Comparison of ENCODE assay signal across 10 mouse cellular contexts in the genomic region with DNA sequence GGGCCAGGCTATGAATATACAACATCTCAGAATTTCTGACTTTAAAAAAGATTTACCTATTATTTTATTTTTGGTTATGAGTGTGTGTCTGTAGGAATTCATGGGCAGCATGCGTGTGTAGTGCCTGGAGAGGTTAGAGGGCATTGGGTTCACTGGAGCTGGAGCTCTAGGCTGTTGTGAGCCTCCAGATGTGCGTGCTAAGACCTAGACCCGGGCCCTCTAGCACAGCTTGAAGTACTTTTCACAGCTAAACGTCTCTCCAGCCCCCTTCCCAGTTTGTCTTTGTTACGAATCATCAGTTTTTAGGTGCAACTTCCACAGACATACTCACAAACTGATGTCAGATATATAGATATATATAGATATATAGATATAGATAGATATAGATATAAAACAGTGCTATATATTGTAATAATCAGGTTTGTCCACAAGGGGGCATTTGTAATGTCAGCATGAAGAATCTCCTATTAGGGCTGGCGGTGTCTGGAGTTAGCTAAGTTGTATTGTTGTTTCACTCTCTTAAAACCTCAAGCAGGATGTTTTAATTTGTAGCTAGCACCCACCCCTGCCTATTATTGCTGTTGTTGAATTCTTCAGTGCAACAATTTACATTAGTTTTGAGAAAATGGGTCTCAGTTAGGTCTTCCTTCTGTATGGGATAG. TPM values are rescaled to one million over a fixed set of nuclear protein-coding genes. Genes with fewer than 3 reads are reported as not detected.
DNase-seq lines count a peak whose midpoint lies in the region; ATAC-seq and TF ChIP-seq lines count a peak whose summit lies in the region.
"Had no signal": no experiment of that assay in that cellular context is flagged by ENCODE, and none has a peak within 500 bp of the region (broad histone marks: within the 10 kb centered on the region; RNA-seq: fewer than 3 reads in every experiment).

No protein-coding gene starts in this region.

- no peak overlapping the region for H3K27ac ChIP-seq in hindbrain, embryonic 12.5 days
- no peak overlapping the region for H3K27ac ChIP-seq in thymus, adult 2 months (ENCODE audit: control insufficient read depth, insufficient read depth, low read length)
- H3K27ac ChIP-seq: liver, embryonic 13.5 days had no signal

- 0 out of 2 replicates have a peak, but pooled peaks cover 2% of the 10 kb centered on the region for H3K4me1 ChIP-seq in hindbrain, embryonic 12.5 days
- no peaks in the 10 kb centered on the region for H3K4me1 ChIP-seq in thymus, adult 2 months (replicated peaks; ENCODE audit: control insufficient read depth, insufficient read depth, low read length)
- H3K4me1 ChIP-seq: liver, embryonic 13.5 days had no signal

- TF ChIP-seq POLR2A in thymus, adult 2 months (IDR thresholded peaks at IDR 0.05; ENCODE audit: control insufficient read depth, extremely low read depth, insufficient read depth, low read length, poor library complexity), result no peak

- H3K9ac ChIP-seq in hindbrain, embryonic 12.5 days, result no peak overlapping the region
- H3K9ac ChIP-seq: liver, embryonic 13.5 days had no signal

- WGBS in hindbrain, embryonic 12.5 days, result 66% methylated on average over 6 of the region's 6 CpGs
- WGBS in thymus, adult 2 months, result 74% methylated on average over 6 of the region's 6 CpGs

- H3K27me3 ChIP-seq in hindbrain, embryonic 12.5 days, result no peaks in the 10 kb centered on the region
- H3K27me3 ChIP-seq in thymus, adult 2 months (ENCODE audit: control insufficient read depth, insufficient read depth, low read length), result no peaks in the 10 kb centered on the region
- H3K27me3 ChIP-seq: liver, embryonic 13.5 days had no signal

- no peak overlapping the region for H3K4me3 ChIP-seq in hindbrain, embryonic 12.5 days
- H3K4me3 ChIP-seq in thymus, adult 2 months (ENCODE audit: control insufficient read depth, insufficient read depth, low read length), result no peak overlapping the region
- H3K4me3 ChIP-seq: liver, embryonic 13.5 days had no signal

- DNase-seq in heart, adult 8-10 months (ENCODE audit: low spot score), result peak; percentile 20
- no peak for DNase-seq in heart, postnatal 4 days
- DNase-seq in thymus, postnatal 0 days (ENCODE audit: low spot score), result peak; percentile 36
- no peak for DNase-seq in thymus, postnatal 36 days
- no peak for DNase-seq in urinary bladder, adult 18-20 months (ENCODE audit: low spot score in 2 of 2)
- DNase-seq in cerebellum, adult 18-20 months, result no peak
- no peak for DNase-seq in thymus, adult 2 months
- DNase-seq: liver, embryonic 13.5 days had no signal

- no peaks in the 10 kb centered on the region for H3K36me3 ChIP-seq in hindbrain, embryonic 12.5 days
- H3K36me3 ChIP-seq in thymus, adult 2 months (ENCODE audit: control insufficient read depth, insufficient read depth, low read length), result no peaks in the 10 kb centered on the region
- H3K36me3 ChIP-seq: liver, embryonic 13.5 days had no signal

- no peak for TF ChIP-seq CTCF in thymus, adult 2 months (IDR thresholded peaks at IDR 0.05; ENCODE audit: borderline replicate concordance, control insufficient read depth, extremely low read depth, insufficient read depth, low read length, poor library complexity)

- ATAC-seq in hindbrain, embryonic 12.5 days (ENCODE audit: low FRiP score), result 0 out of 2 replicates have a peak, but pooled peaks have one; percentile 39

- H3K9me3 ChIP-seq in hindbrain, embryonic 12.5 days (replicated peaks), result no peaks in the 10 kb centered on the region
- H3K9me3 ChIP-seq: liver, embryonic 13.5 days had no signal

- no peak overlapping the region for H3K4me2 ChIP-seq in hindbrain, embryonic 12.5 days (replicated peaks)
- H3K4me2 ChIP-seq: liver, embryonic 13.5 days had no signal

RNA-seq across cellular contexts. Expression of gene Ccdc169, which starts 15.7 kb away (rescaled TPM):
- under 1 TPM in 2 of 4 experiments, not detected in 2; 0.08 to 0.09 TPM for total RNA-seq in heart, adult 8-10 months (2022)
- under 1 TPM in 1 of 2 experiments, not detected in 1; 0.18 TPM for total RNA-seq in heart, postnatal 4 days (2021)
- polyA plus RNA-seq in thymus, postnatal 0 days (2015; fragmentation: Nextera tagmentation; extraction: Ambion mirVana), result 0.04 TPM in 1 of 2 replicates, not detected in the other
- polyA plus RNA-seq in hindbrain, embryonic 12.5 days (2016; fragmentation: Nextera tagmentation; extraction: Ambion mirVana), result 0.06 and 0.08 TPM in 2 replicates
- not detected in 2 replicates for polyA plus RNA-seq in thymus, adult 2 months (2012; rRNA removed)
- polyA plus RNA-seq: liver, embryonic 13.5 days had no signal

RNA-seq across cellular contexts. Expression of gene Sohlh2, which starts 29.0 kb away (rescaled TPM):
- total RNA-seq in heart, adult 8-10 months (2022), result not detected
- under 1 TPM in 1 of 2 experiments, not detected in 1; 0.19 TPM for total RNA-seq in heart, postnatal 4 days (2021)
- not detected in 2 replicates for polyA plus RNA-seq in thymus, postnatal 0 days (2015; fragmentation: Nextera tagmentation; extraction: Ambion mirVana)
- polyA plus RNA-seq in hindbrain, embryonic 12.5 days (2016; fragmentation: Nextera tagmentation; extraction: Ambion mirVana), result not detected in 2 replicates
- polyA plus RNA-seq in thymus, adult 2 months (2012; rRNA removed), result 0.15 TPM in 1 of 2 replicates, not detected in the other
- polyA plus RNA-seq: frontal cortex, adult 2 months; liver, embryonic 13.5 days had no signal

RNA-seq across cellular contexts. Expression of gene Spg20, which starts 40.9 kb away (rescaled TPM):
- total RNA-seq in heart, adult 8-10 months (2022), result 10 to 100 TPM; 36.9 to 46.0 (median 43.0) TPM
- 10 to 100 TPM; 43.4 to 48.1 TPM for total RNA-seq in heart, postnatal 4 days (2021)
- polyA plus RNA-seq in thymus, postnatal 0 days (2015; fragmentation: Nextera tagmentation; extraction: Ambion mirVana), result 16.6 and 18.7 TPM in 2 replicates
- 47.1 and 52.4 TPM in 2 replicates for polyA plus RNA-seq in hindbrain, embryonic 12.5 days (2016; fragmentation: Nextera tagmentation; extraction: Ambion mirVana)
- 9.0 and 9.5 TPM in 2 replicates for polyA plus RNA-seq in thymus, adult 2 months (2012; rRNA removed)

Comparison
In these comparisons a context has a peak if more than half of its experiments do, and no peak if none do; other contexts are left out.
1. DNase-seq: peak in heart, adult 8-10 months (single experiment) and thymus, postnatal 0 days (single experiment); none in heart, postnatal 4 days (single experiment), thymus, postnatal 36 days (0 of 2), urinary bladder, adult 18-20 months (0 of 2), cerebellum, adult 18-20 months (0 of 2) and thymus, adult 2 months (single experiment).